Mouse (Mus musculus) heart, postnatal 0 days (tissue): ENCODE measurements around the gene Zfp626.
"Not testable (repeated sequence)": the region's sequence is repeated elsewhere in the genome, so short reads cannot be mapped to it uniquely, and the experiment has no call there.

Experiments
- CTCF ChIP-seq: IDR thresholded peaks from 2 replicates; pipeline ENCODE4 v1.5.1; 2016; ENCODE audit warnings: antibody characterized with exemption, control low read depth, low read depth
- EP300 ChIP-seq: IDR thresholded peaks from 2 replicates; pipeline ENCODE4 v1.6.1; 2016; ENCODE audit warnings: antibody characterized with exemption, low read depth

GRCm38 (mm10) chr7:27862578-27862977 is 55.6 kb downstream of the Zfp626 start:
- TF ChIP-seq CTCF, EP300: not testable (repeated sequence)
